Mouse (Mus musculus) left cerebral cortex, postnatal 14 days (tissue): ENCODE data around the gene Ms4a8a. TPM values are rescaled to one million over a fixed set of nuclear protein-coding genes. Genes with fewer than 3 reads are reported as not detected.

ENCODE experiments used
- DNase-seq, 2 experiments: peaks; one replicate each; pipeline ENCODE4 v3.0.0; 2021 to 2022; ENCODE audit warnings: low spot score in 2 of 2, mixed read lengths in 1 of 2
- intact Hi-C: fragments of 180-260 bp; cut with DNase I; formaldehyde crosslinking; loops from one replicate; pipeline ENCODE4 v1.15.1; 2025
- total RNA-seq, 2 experiments: library from RNA; stranded (reverse); gene quantifications; 2 replicates each; pipeline ENCODE4 v1.2.3; 2021

Gene Ms4a8a
- total RNA-seq, 2 experiments from 2014 or later: not detected

DNA sequence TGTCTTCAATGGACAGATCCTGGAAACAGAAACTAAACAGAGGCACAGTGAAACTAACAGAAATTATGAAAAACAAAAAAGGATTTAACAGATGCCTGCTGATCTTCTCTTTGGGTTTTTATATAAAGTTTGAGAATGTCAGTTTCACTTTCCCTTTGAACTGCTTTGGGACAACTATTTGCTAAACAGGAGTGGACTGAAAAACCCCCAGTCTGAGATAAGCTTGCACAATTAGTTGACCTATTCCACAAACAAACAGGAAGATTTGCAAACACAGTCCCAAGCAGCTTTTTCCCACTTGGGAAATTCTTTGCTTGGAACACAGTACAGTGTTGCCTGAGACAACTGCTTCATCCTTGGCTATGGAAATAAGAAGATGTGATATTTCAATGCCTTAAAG, 43.3 kb downstream of the Ms4a8a start:
- no peak for DNase-seq
- intact Hi-C loops: no loop called here

DNA sequence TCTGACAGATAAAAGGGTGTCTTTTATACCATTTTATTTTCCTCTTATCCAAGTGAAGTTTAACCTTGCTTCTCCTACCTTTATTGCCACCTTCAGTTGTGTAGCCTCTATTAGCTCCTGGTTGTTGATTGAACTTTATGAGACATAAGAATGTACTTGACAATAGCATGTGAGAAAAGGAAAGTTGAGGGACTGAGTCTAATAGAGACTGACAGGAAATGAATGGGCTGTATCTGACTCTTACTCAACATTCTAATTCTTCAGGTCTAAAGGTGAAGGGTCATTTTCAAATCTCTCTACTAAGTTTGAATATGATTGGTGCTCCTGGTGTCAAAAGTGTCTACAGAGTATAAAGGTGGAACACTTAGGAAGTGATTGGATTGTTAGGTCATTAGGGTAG, 58.5 kb downstream of the Ms4a8a start:
- intact Hi-C loops: no loop called here

DNA sequence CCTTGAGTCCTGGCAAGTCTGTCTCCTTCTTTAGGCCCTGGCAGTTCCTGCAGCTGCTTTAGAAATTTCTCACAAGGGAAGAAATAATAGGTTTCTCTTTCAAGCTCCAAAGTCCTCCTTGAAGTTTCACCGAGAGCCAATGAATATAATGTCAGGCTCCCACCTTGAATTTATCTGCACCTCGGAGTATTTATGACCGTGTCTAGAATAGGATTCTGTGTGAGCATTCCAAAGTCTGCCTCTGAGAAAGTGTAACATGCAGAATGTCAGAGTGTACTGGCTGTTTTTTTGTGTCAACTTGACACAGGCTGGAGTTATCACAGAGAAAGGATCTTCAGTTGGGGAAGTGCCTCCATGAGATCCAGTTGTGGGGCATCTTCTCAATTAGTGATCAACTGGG, 63.0 kb downstream of the Ms4a8a start, which contains the start of gene Ms4a18:
Ms4a18 (minus strand) TSS at position 141 of the 400 bp plus-strand sequence.
- intact Hi-C loops: no loop called here
- DNase-seq: no peak

More for the DNA sequence above, 58.5 kb downstream of the Ms4a8a start:
- DNase-seq: no peak

Other genes with a start within 250 kb of the Ms4a8a start
- gene Slc15a3, start 241.4 kb downstream of the Ms4a8a start, total RNA-seq: 1 to 10 TPM; 1.4 to 1.5 TPM
- gene Tmem132a, start 211.2 kb downstream of the Ms4a8a start, total RNA-seq: 100 to 1,000 TPM; 344 to 360 TPM
- 10 to 100 TPM; 41.0 to 48.8 TPM for gene Tmem109, start 199.1 kb downstream of the Ms4a8a start, total RNA-seq
- 100 to 1,000 TPM; 185 to 190 TPM for gene Prpf19, start 185.9 kb downstream of the Ms4a8a start, total RNA-seq
- gene Zp1, start 160.5 kb downstream of the Ms4a8a start, total RNA-seq: not detected
- gene Ptgdr2, start 143.9 kb downstream of the Ms4a8a start, total RNA-seq: under 1 TPM; 0.32 to 0.33 TPM
- 1 to 10 TPM; 8.5 to 8.9 TPM for gene Ccdc86, start 131.8 kb downstream of the Ms4a8a start, total RNA-seq
- gene Ms4a10, start 106.4 kb downstream of the Ms4a8a start, total RNA-seq: not detected
- gene Ms4a15, start 87.9 kb downstream of the Ms4a8a start, total RNA-seq: under 1 TPM in 1 of 2 experiments, not detected in 1; 0.80 TPM
- not detected for gene Ms4a18, start 63.1 kb downstream of the Ms4a8a start, total RNA-seq
- gene 1700017D01Rik, start 49.8 kb upstream of the Ms4a8a start, total RNA-seq: not detected
- gene 1700025F22Rik, start 84.2 kb upstream of the Ms4a8a start, total RNA-seq: not detected
- not detected for gene Ms4a13, start 115.6 kb upstream of the Ms4a8a start, total RNA-seq
- not detected for gene Ms4a12, start 151.3 kb upstream of the Ms4a8a start, total RNA-seq
- under 1 TPM in 1 of 2 experiments, not detected in 1; 0.15 TPM for gene Ms4a1, start 185.1 kb upstream of the Ms4a8a start, total RNA-seq
- gene Ms4a5, start 202.8 kb upstream of the Ms4a8a start, total RNA-seq: not detected
- gene Ms4a14, start 233.4 kb upstream of the Ms4a8a start, total RNA-seq: not detected